ENCODE assay signal across 13 mouse cellular contexts in genomic region chr6:97666818-97667629, GRCm38 (mm10). TPM values are rescaled to one million over a fixed set of nuclear protein-coding genes. Genes with fewer than 3 reads are reported as not detected.
DNase-seq lines count a peak whose midpoint lies in the region; ATAC-seq and TF ChIP-seq lines count a peak whose summit lies in the region.
"Had no signal": no experiment of that assay in that cellular context is flagged by ENCODE, and none has a peak within 500 bp of the region (broad histone marks: within the 10 kb centered on the region; RNA-seq: fewer than 3 reads in every experiment).

No protein-coding gene starts in this region.

- intact Hi-C loops in gastrocnemius, postnatal 36 days (cut with DNase I), result no loop called here

- no peak overlapping the region; a peak in 1 of 4 replicates for H3K4me3 ChIP-seq in ES-E14 (ENCODE audit: insufficient read depth in 1 of 2, low read depth in 1 of 2, low read length in 2 of 2, poor library complexity in 1 of 2, severe bottlenecking in 1 of 2)
- no peak overlapping the region for H3K4me3 ChIP-seq in hindbrain, embryonic 11.5 days (ENCODE audit: low read depth, low read length)
- H3K4me3 ChIP-seq in midbrain, embryonic 15.5 days, result no peak overlapping the region
- no peak overlapping the region for H3K4me3 ChIP-seq in heart, embryonic 10.5 days
- H3K4me3 ChIP-seq: left cerebral cortex, adult 2 months had no signal

- peak; percentile 40 for DNase-seq in ES-E14 (ENCODE audit: low read depth, low spot score)
- peak; percentile 76 for DNase-seq in embryo, embryonic 9.5 days (ENCODE audit: extremely low spot score)
- peak; percentile 82 for DNase-seq in hindbrain, embryonic 11.5 days (ENCODE audit: low spot score)
- DNase-seq in lung, adult 18-20 months, result no peak
- no peak for DNase-seq in heart, embryonic 10.5 days (ENCODE audit: low spot score)
- DNase-seq in gastrocnemius, postnatal 36 days, result no peak
- DNase-seq: adrenal gland, postnatal 25 days; cerebellum, postnatal 14 days; liver, postnatal 0 days; thymus, postnatal 25 days had no signal

- WGBS in hindbrain, embryonic 11.5 days, result 19% methylated on average over 5 of the region's 5 CpGs
- WGBS in midbrain, embryonic 15.5 days, result 14% methylated on average over 5 of the region's 5 CpGs
- WGBS in heart, embryonic 10.5 days, result 46% methylated on average over 5 of the region's 5 CpGs

- peaks cover 8 to 11% of the 10 kb centered on the region in 2 experiments; a peak in 3 of 4 replicates for H3K4me1 ChIP-seq in ES-E14 (ENCODE audit: control insufficient read depth in 2 of 2, insufficient read depth in 2 of 2, low read length in 2 of 2, poor library complexity in 1 of 2)
- peaks cover 3% of the 10 kb centered on the region; the same call in 1 of the 2 replicates for H3K4me1 ChIP-seq in hindbrain, embryonic 11.5 days (replicated peaks; ENCODE audit: control insufficient read depth, insufficient read depth, low read length)
- H3K4me1 ChIP-seq in midbrain, embryonic 15.5 days, result peaks cover 13% of the 10 kb centered on the region
- H3K4me1 ChIP-seq in heart, embryonic 10.5 days, result peaks cover 10% of the 10 kb centered on the region; the same call in 1 of the 2 replicates

- no peak overlapping the region for H3K9ac ChIP-seq in ES-E14 (ENCODE audit: insufficient read depth, low read depth, low read length, poor library complexity, severe bottlenecking)
- H3K9ac ChIP-seq in hindbrain, embryonic 11.5 days (ENCODE audit: low read depth, low read length), result no peak overlapping the region
- H3K9ac ChIP-seq in midbrain, embryonic 15.5 days, result no peak overlapping the region
- H3K9ac ChIP-seq: liver, postnatal 0 days had no signal

- ATAC-seq in hindbrain, embryonic 11.5 days (ENCODE audit: low FRiP score), result peak; percentile 97
- peak; percentile 72 for ATAC-seq in midbrain, embryonic 15.5 days (replicated peaks)
- ATAC-seq in erythroid progenitor cell, adult 5-6 weeks (replicated peaks; ENCODE audit: low FRiP score, poor library complexity, severe bottlenecking), result no peak
- ATAC-seq: liver, postnatal 0 days had no signal

- no peaks in the 10 kb centered on the region for H3K36me3 ChIP-seq in ES-E14 (ENCODE audit: control insufficient read depth, insufficient read depth, low read length, poor library complexity, severe bottlenecking)
- H3K36me3 ChIP-seq in hindbrain, embryonic 11.5 days (ENCODE audit: control insufficient read depth, insufficient read depth, low read length), result no peaks in the 10 kb centered on the region
- no peaks in the 10 kb centered on the region for H3K36me3 ChIP-seq in midbrain, embryonic 15.5 days (replicated peaks)
- no peaks in the 10 kb centered on the region for H3K36me3 ChIP-seq in heart, embryonic 10.5 days

- no peaks in the 10 kb centered on the region for H3K27me3 ChIP-seq in hindbrain, embryonic 11.5 days (ENCODE audit: control insufficient read depth, insufficient read depth, low read length)
- H3K27me3 ChIP-seq in midbrain, embryonic 15.5 days (replicated peaks), result no peaks in the 10 kb centered on the region
- no peaks in the 10 kb centered on the region for H3K27me3 ChIP-seq in heart, embryonic 10.5 days (ENCODE audit: insufficient read depth, poor library complexity, severe bottlenecking)

- no peak overlapping the region for H3K27ac ChIP-seq in ES-E14 (ENCODE audit: insufficient read depth, low read depth, low read length, poor library complexity, severe bottlenecking)
- H3K27ac ChIP-seq in hindbrain, embryonic 11.5 days (ENCODE audit: low read depth, low read length), result peak overlapping the region; percentile 74
- 0 out of 2 replicates have a peak overlapping the region, but pooled peaks have one; percentile 53 for H3K27ac ChIP-seq in midbrain, embryonic 15.5 days
- no peak overlapping the region for H3K27ac ChIP-seq in heart, embryonic 10.5 days
- H3K27ac ChIP-seq: left cerebral cortex, adult 2 months had no signal

- no peak overlapping the region for H3K4me2 ChIP-seq in hindbrain, embryonic 11.5 days (replicated peaks; ENCODE audit: low read depth, low read length)
- H3K4me2 ChIP-seq in midbrain, embryonic 15.5 days, result no peak overlapping the region

- H3K9me3 ChIP-seq in ES-E14 (ENCODE audit: control insufficient read depth, insufficient read depth, low read depth, low read length), result no peaks in the 10 kb centered on the region
- H3K9me3 ChIP-seq in hindbrain, embryonic 11.5 days (ENCODE audit: control insufficient read depth, low read length), result no peaks in the 10 kb centered on the region
- no peaks in the 10 kb centered on the region for H3K9me3 ChIP-seq in midbrain, embryonic 15.5 days
- H3K9me3 ChIP-seq in heart, embryonic 10.5 days, result no peaks in the 10 kb centered on the region

- in situ Hi-C loops in ES-E14 (cut with MboI; ENCODE audit: low sequenced_read_pairs in 2 of 2, unreplicated experiment in 2 of 2), result no loop called here

TF ChIP-seq in ES-E14, 5 proteins besides CTCF, POLR2A, EP300 and RAD21:
- no peak for TF ChIP-seq ZC3H11A (IDR thresholded peaks at IDR 0.05; ENCODE audit: borderline replicate concordance, low read depth, low read length)
- TF ChIP-seq ZNF384 (IDR thresholded peaks at IDR 0.05; ENCODE audit: low read depth, low read length), result no peak
- no peak for TF ChIP-seq CHD2 (IDR thresholded peaks at IDR 0.05; ENCODE audit: low read depth, low read length)
- no peak for TF ChIP-seq MAFK (IDR thresholded peaks at IDR 0.05; ENCODE audit: insufficient read depth, low read depth, low read length)
- no peak for TF ChIP-seq HCFC1 (IDR thresholded peaks at IDR 0.05; ENCODE audit: borderline replicate concordance, insufficient read depth, low read length)
TF ChIP-seq in ES-E14: peak in this region for 0.

RNA-seq across cellular contexts. Expression of gene Frmd4b, which starts 49.7 kb away (rescaled TPM):
- 2.1 and 3.2 TPM in 2 replicates for total RNA-seq in ES-E14 (2012; rRNA removed)
- 46.9 and 50.5 TPM in 2 replicates for polyA plus RNA-seq in hindbrain, embryonic 11.5 days (2014; fragmentation: Nextera tagmentation; extraction: Ambion mirVana)
- polyA plus RNA-seq in midbrain, embryonic 15.5 days (2015; fragmentation: Nextera tagmentation; extraction: Ambion mirVana), result 16.9 and 19.9 TPM in 2 replicates
- total RNA-seq in erythroid progenitor cell, adult 5-6 weeks (2015; ENCODE audit: low replicate concordance), result 9.0 and 21.0 TPM in 2 replicates
- 7.2 and 11.6 TPM in 2 replicates for total RNA-seq in erythroid progenitor cell, adult 5-6 weeks (2017; ENCODE audit: low replicate concordance)
- polyA plus RNA-seq in heart, embryonic 10.5 days (2016; fragmentation: Nextera tagmentation; extraction: Ambion mirVana), result 32.5 and 33.9 TPM in 2 replicates
- 1 to 10 TPM; 5.6 to 6.4 TPM for total RNA-seq in gastrocnemius, postnatal 36 days (2021)

Comparison
In these comparisons a context has a peak if more than half of its experiments do, and no peak if none do; other contexts are left out.
1. DNase-seq: peak in ES-E14 (single experiment), embryo, embryonic 9.5 days (single experiment) and hindbrain, embryonic 11.5 days (single experiment); none in lung, adult 18-20 months (0 of 2), heart, embryonic 10.5 days (single experiment) and gastrocnemius, postnatal 36 days (0 of 2).
2. H3K27ac ChIP-seq: peak in hindbrain, embryonic 11.5 days (single experiment) and midbrain, embryonic 15.5 days (single experiment); none in ES-E14 (single experiment) and heart, embryonic 10.5 days (single experiment).